Mouse (Mus musculus) CH12.LX (cell line): ENCODE results near the gene Rpl11. TPM values are rescaled to one million over a fixed set of nuclear protein-coding genes. Genes with fewer than 3 reads are reported as not detected.
A peak's percentile ranks its signal among the peaks of the same experiment; 100 is the strongest.

Experiments
- DNase-seq: peaks from one replicate; pipeline ENCODE4 v3.0.0-alpha.2; 2013; ENCODE audit errors: extremely low read depth
- H3K27ac ChIP-seq: 2 replicates; pipeline ENCODE4 v1.5.1; 2012; ENCODE audit warnings: low read depth, mild to moderate bottlenecking, control low read depth, moderate library complexity; ENCODE audit not compliant: insufficient read depth
- H3K27me3 ChIP-seq: replicated peaks from 2 replicates; pipeline ENCODE3; 2012; ENCODE audit warnings: inconsistent platforms
- H3K36me3 ChIP-seq, 2 experiments: replicated peaks in 1 of 2; 2 replicates each; pipeline versions ENCODE3 to v1.6.1; 2012; ENCODE audit warnings: inconsistent platforms in 1 of 2, low read length in 1 of 2, mild to moderate bottlenecking in 1 of 2, mixed read lengths in 1 of 2, moderate library complexity in 1 of 2; ENCODE audit not compliant: control insufficient read depth in 1 of 2, insufficient read depth in 1 of 2
- H3K4me1 ChIP-seq, 2 experiments: 2 replicates each; pipeline ENCODE4 v1.6.1; 2012; ENCODE audit warnings: inconsistent platforms in 1 of 2, moderate library complexity in 1 of 2; ENCODE audit not compliant: insufficient read depth in 2 of 2, control insufficient read depth in 1 of 2
- H3K4me2 ChIP-seq: 2 replicates; pipeline ENCODE4 v1.6.1; 2012; ENCODE audit warnings: low read depth, mild to moderate bottlenecking, control low read depth; ENCODE audit not compliant: poor library complexity, insufficient read depth, severe bottlenecking
- H3K4me3 ChIP-seq, 3 experiments: fragments of 150-350 bp in 1 of 3; sonication (generic) in 1 of 3; replicated peaks in 1 of 3; 2 replicates each; pipeline versions ENCODE3 to v1.5.1; 2011 to 2012; ENCODE audit warnings: low read depth in 2 of 3, low read length in 2 of 3, mild to moderate bottlenecking in 2 of 3, moderate library complexity in 2 of 3, control low read depth in 1 of 3, improper control_type of control experiment in 1 of 3, inconsistent platforms in 1 of 3, mixed read lengths in 1 of 3; ENCODE audit not compliant: poor library complexity in 1 of 3
- H3K79me2 ChIP-seq: replicated peaks from 2 replicates; pipeline ENCODE4 v1.6.1; 2012; ENCODE audit warnings: mild to moderate bottlenecking, moderate library complexity; ENCODE audit not compliant: control insufficient read depth, poor library complexity, insufficient read depth, severe bottlenecking; ENCODE audit errors: extremely low read depth
- H3K9ac ChIP-seq: 2 replicates; pipeline ENCODE4 v1.6.1; 2012; ENCODE audit warnings: low read depth, mild to moderate bottlenecking, control low read depth, moderate library complexity; ENCODE audit not compliant: insufficient read depth
- H3K9me3 ChIP-seq: replicated peaks from 2 replicates; pipeline ENCODE3; 2012; ENCODE audit warnings: low read length, inconsistent platforms, mixed read lengths
- BHLHE40 ChIP-seq: IDR thresholded peaks from 2 replicates; pipeline ENCODE4 v1.6.1; 2011; ENCODE audit warnings: mild to moderate bottlenecking, low read depth, low read length, improper control_type of control experiment
- CTCF ChIP-seq, 2 experiments: IDR thresholded peaks in 1 of 2; conservative IDR thresholded peaks in 1 of 2; 2 replicates each; pipeline ENCODE4 v1.5.1; 2011 to 2012; ENCODE audit warnings: low read depth in 2 of 2, low read length in 2 of 2, improper control_type of control experiment in 1 of 2, inconsistent platforms in 1 of 2, mild to moderate bottlenecking in 1 of 2, moderate library complexity in 1 of 2
- E2F4 ChIP-seq: IDR thresholded peaks from 2 replicates; pipeline ENCODE4 v1.6.1; 2011; ENCODE audit warnings: low read depth, low read length, improper control_type of control experiment; ENCODE audit not compliant: insufficient replicate concordance
- ELF1 ChIP-seq: IDR thresholded peaks from 2 replicates; pipeline ENCODE4 v1.6.1; 2014; ENCODE audit warnings: low read depth, mild to moderate bottlenecking, inconsistent platforms, low read length, improper control_type of control experiment
- EP300 ChIP-seq: IDR thresholded peaks from 2 replicates; pipeline ENCODE4 v1.6.1; 2011; ENCODE audit warnings: low read length, improper control_type of control experiment
- ETS1 ChIP-seq: conservative IDR thresholded peaks from 2 replicates; pipeline ENCODE4 v1.6.1; 2012; ENCODE audit warnings: low read depth, mild to moderate bottlenecking, inconsistent platforms, low read length, improper control_type of control experiment, moderate library complexity
- GABPA ChIP-seq: IDR thresholded peaks from 2 replicates; pipeline ENCODE4 v1.6.1; 2012; ENCODE audit warnings: low read depth, low read length, improper control_type of control experiment, inconsistent platforms; ENCODE audit not compliant: insufficient replicate concordance
- HCFC1 ChIP-seq: IDR thresholded peaks from 2 replicates; pipeline ENCODE4 v1.6.1; 2012; ENCODE audit warnings: low read depth, mild to moderate bottlenecking, inconsistent platforms, low read length, improper control_type of control experiment
- IRF4 ChIP-seq: IDR thresholded peaks from 2 replicates; pipeline ENCODE4 v1.6.1; 2014; ENCODE audit warnings: low read depth, mild to moderate bottlenecking, inconsistent platforms, low read length, improper control_type of control experiment
- JUND ChIP-seq: conservative IDR thresholded peaks from 2 replicates; pipeline ENCODE4 v1.6.1; 2011; ENCODE audit warnings: low read depth, low read length, improper control_type of control experiment
- KAT2A ChIP-seq: IDR thresholded peaks from 2 replicates; pipeline ENCODE4 v1.6.1; 2012; ENCODE audit warnings: low read length, improper control_type of control experiment, inconsistent platforms; ENCODE audit not compliant: insufficient replicate concordance
- MAFK ChIP-seq: IDR thresholded peaks from 2 replicates; pipeline ENCODE4 v1.6.1; 2011; ENCODE audit warnings: low read length, improper control_type of control experiment; ENCODE audit not compliant: insufficient replicate concordance
- MAX ChIP-seq: IDR thresholded peaks from 2 replicates; pipeline ENCODE4 v1.6.1; 2011; ENCODE audit warnings: low read length, improper control_type of control experiment
- MAZ ChIP-seq: IDR thresholded peaks from 2 replicates; pipeline ENCODE4 v1.6.1; 2012; ENCODE audit warnings: low read depth, mild to moderate bottlenecking, inconsistent platforms, low read length, improper control_type of control experiment, moderate library complexity
- MEF2A ChIP-seq: IDR thresholded peaks from 2 replicates; pipeline ENCODE4 v1.6.1; 2014; ENCODE audit warnings: low read depth, mild to moderate bottlenecking, inconsistent platforms, low read length, improper control_type of control experiment, borderline replicate concordance
- MXI1 ChIP-seq: IDR thresholded peaks from 2 replicates; pipeline ENCODE4 v1.6.1; 2011; ENCODE audit warnings: mild to moderate bottlenecking, low read depth, low read length, improper control_type of control experiment
- MYC ChIP-seq: IDR thresholded peaks from 2 replicates; pipeline ENCODE4 v1.6.1; 2011; ENCODE audit warnings: low read depth, mild to moderate bottlenecking, improper control_type of control experiment, low read length
- NELFE ChIP-seq: IDR thresholded peaks from 2 replicates; pipeline ENCODE4 v1.6.1; 2011; ENCODE audit warnings: low read depth, low read length, improper control_type of control experiment
- POLR2A ChIP-seq: IDR thresholded peaks from 2 replicates; pipeline ENCODE4 v1.6.1; 2011; ENCODE audit warnings: low read depth, mild to moderate bottlenecking, improper control_type of control experiment, low read length
- RAD21 ChIP-seq: IDR thresholded peaks from 2 replicates; pipeline ENCODE4 v1.6.1; 2011; ENCODE audit warnings: low read depth, mild to moderate bottlenecking, low read length, improper control_type of control experiment, moderate library complexity
- RCOR1 ChIP-seq: conservative IDR thresholded peaks from 2 replicates; pipeline ENCODE4 v1.6.1; 2012; ENCODE audit warnings: low read depth, mild to moderate bottlenecking, inconsistent platforms, low read length, improper control_type of control experiment
- SIN3A ChIP-seq: IDR thresholded peaks from 2 replicates; pipeline ENCODE4 v1.6.1; 2012; ENCODE audit warnings: low read length, improper control_type of control experiment, inconsistent platforms
- TBP ChIP-seq: conservative IDR thresholded peaks from 2 replicates; pipeline ENCODE4 v1.6.1; 2011; ENCODE audit warnings: low read depth, low read length, improper control_type of control experiment
- UBTF ChIP-seq: IDR thresholded peaks from 2 replicates; pipeline ENCODE4 v1.6.1; 2012; ENCODE audit warnings: low read depth, mild to moderate bottlenecking, inconsistent platforms, low read length, improper control_type of control experiment, moderate library complexity
- USF1 ChIP-seq: IDR thresholded peaks from 2 replicates; pipeline ENCODE4 v1.6.1; 2014; ENCODE audit warnings: low read depth, mild to moderate bottlenecking, inconsistent platforms, low read length, improper control_type of control experiment
- USF2 ChIP-seq: conservative IDR thresholded peaks from 2 replicates; pipeline ENCODE4 v1.6.1; 2011; ENCODE audit warnings: low read depth, low read length, improper control_type of control experiment
- ZC3H11A ChIP-seq: IDR thresholded peaks from 2 replicates; pipeline ENCODE4 v1.6.1; 2012; ENCODE audit warnings: low read depth, mild to moderate bottlenecking, inconsistent platforms, low read length, improper control_type of control experiment
- ZKSCAN1 ChIP-seq: IDR thresholded peaks from 2 replicates; pipeline ENCODE4 v1.6.1; 2012; ENCODE audit warnings: low read depth, inconsistent platforms, low read length, improper control_type of control experiment, borderline replicate concordance
- ZMIZ1 ChIP-seq: IDR thresholded peaks from 2 replicates; pipeline ENCODE4 v1.6.1; 2012; ENCODE audit warnings: low read depth, mild to moderate bottlenecking, inconsistent platforms, low read length, improper control_type of control experiment
- ZNF384 ChIP-seq: IDR thresholded peaks from 2 replicates; pipeline ENCODE4 v1.6.1; 2012; ENCODE audit warnings: low read depth, low read length, improper control_type of control experiment, inconsistent platforms
- dilution Hi-C: fragments of 300-500 bp; cut with MboI; formaldehyde crosslinking; loops from 2 replicates; pipeline ENCODE4 v1.14.3; 2020; ENCODE audit warnings: low sequenced_read_pairs; ENCODE audit not compliant: extremely low pct_unique_long_range_greater_than_20kb, extremely low pct_ligation_motif_present
- in situ Hi-C: fragments of 300-500 bp; cut with MboI; formaldehyde crosslinking; loops from 3 replicates; pipeline ENCODE4 v1.14.3; 2019; ENCODE audit warnings: low sequenced_read_pairs, low pct_ligation_motif_present, low pct_unique_long_range_greater_than_20kb, mixed read lengths
- polyA plus RNA-seq: library from polyadenylated mRNA; unstranded; fragments of >175 nt; gene quantifications from 2 replicates; pipeline ENCODE4 v1.2.1, GENCODE M21; 2012; ENCODE audit warnings: low read depth; ENCODE audit not compliant: insufficient read length
- total RNA-seq, 2 experiments: library from RNA; depleted of rRNA; stranded (reverse); fragments of 300-350 nt in 1 of 2; fragments of >200 nt in 1 of 2; gene quantifications; 2 replicates each; pipeline ENCODE4 v1.2.3; 2012 to 2014

Rpl11 gene
- total and polyA plus RNA-seq, 3 experiments: 1,170 to 2,513 (median 1,661) TPM

- TF ChIP-seq MAZ (no peak), MAX (no peak), MXI1 (no peak), KAT2A (no peak), ETS1 (0 out of 2 replicates have a peak, but pooled peaks have one; percentile 36), CTCF (conservative IDR thresholded peaks at IDR 0.05 in 1 of 2, IDR thresholded peaks at IDR 0.05 in 1 of 2; ENCODE audit: low read depth in 2 of 2, low read length in 2 of 2) (no peak)
Observed at GRCm38 (mm10) chr4:136028689-136029088, 24.5 kb downstream of the Rpl11 start (continued).

- dilution Hi-C loops: no loop called here
Observed at GRCm38 (mm10) chr4:136028132-136028564, 25.1 kb downstream of the Rpl11 start.

GRCm38 (mm10) chr4:136027416-136028131 lies 25.7 kb downstream of the Rpl11 start:
- H3K4me3 ChIP-seq: no peak overlapping the region
- in situ Hi-C loops: no loop called here
- no peak for DNase-seq
- H3K27ac ChIP-seq: peak overlapping the region; percentile 95
- peak overlapping the region; percentile 82 for H3K4me2 ChIP-seq
- H3K36me3 ChIP-seq: no peaks in the 10 kb centered on the region
- dilution Hi-C loops: no loop called here
- H3K27me3 ChIP-seq: no peaks in the 10 kb centered on the region
- H3K9me3 ChIP-seq: peaks cover 3% of the 10 kb centered on the region
- H3K9ac ChIP-seq: peak overlapping the region; percentile 14
- H3K4me1 ChIP-seq: peaks cover 31 to 61% of the 10 kb centered on the region in 2 experiments
- no peaks in the 10 kb centered on the region for H3K79me2 ChIP-seq
- TF ChIP-seq POLR2A (no peak), USF2 (no peak), JUND (0 out of 2 replicates have a peak, but pooled peaks have one; percentile 7), GABPA (no peak), MYC (peak; percentile 71; the same call in 1 of the 2 replicates), TBP (no peak; the same call in 1 of the 2 replicates), RAD21 (no peak), ZMIZ1 (no peak), USF1 (no peak), E2F4 (no peak), ZKSCAN1 (no peak), SIN3A (no peak; the same call in 1 of the 2 replicates), HCFC1 (0 out of 2 replicates have a peak, but pooled peaks have one; percentile 7), NELFE (no peak), MAX (peak; percentile 81), CTCF (conservative IDR thresholded peaks at IDR 0.05 in 1 of 2, IDR thresholded peaks at IDR 0.05 in 1 of 2; ENCODE audit: low read depth in 2 of 2, low read length in 2 of 2) (no peak), MAFK (no peak), MAZ (no peak)

More at GRCm38 (mm10) chr4:136028132-136028564, 25.1 kb downstream of the Rpl11 start:
- in situ Hi-C loops: no loop called here
- peak overlapping the region; percentile 14 for H3K9ac ChIP-seq
- peak overlapping the region; percentile 82 for H3K4me2 ChIP-seq
- peak overlapping the region in 1 of 3 experiments; percentile 23 for H3K4me3 ChIP-seq
- H3K9me3 ChIP-seq: peaks cover 3% of the 10 kb centered on the region
- 0 out of 2 replicates have a peak, but pooled peaks have one; percentile 27 for TF ChIP-seq MEF2A
- 0 out of 2 replicates have a peak, but pooled peaks have one; percentile 47 for TF ChIP-seq IRF4
- peak; percentile 43; the same call in 1 of the 2 replicates for TF ChIP-seq BHLHE40
- TF ChIP-seq ZNF384: no peak
- TF ChIP-seq ELF1: peak; percentile 56; the same call in 1 of the 2 replicates
- TF ChIP-seq ZC3H11A: no peak
- TF ChIP-seq RCOR1: no peak
- peak; percentile 53; the same call in 1 of the 2 replicates for TF ChIP-seq EP300
- no peak for TF ChIP-seq E2F4
- TF ChIP-seq MYC: no peak
- no peak for TF ChIP-seq POLR2A
- no peak for TF ChIP-seq JUND
- TF ChIP-seq NELFE: no peak
- TF ChIP-seq MAX: peak; percentile 64; the same call in 1 of the 2 replicates
- TF ChIP-seq SIN3A: peak; percentile 36; the same call in 1 of the 2 replicates
- TF ChIP-seq ETS1: 0 out of 2 replicates have a peak, but pooled peaks have one; percentile 46
- TF ChIP-seq UBTF: no peak
- TF ChIP-seq ZMIZ1: no peak
- H3K79me2 ChIP-seq: no peaks in the 10 kb centered on the region
- no peaks in the 10 kb centered on the region for H3K36me3 ChIP-seq
- DNase-seq: no peak
- no peaks in the 10 kb centered on the region for H3K27me3 ChIP-seq
- peaks cover 31 to 64% of the 10 kb centered on the region in 2 experiments for H3K4me1 ChIP-seq
- peak overlapping the region; percentile 95 for H3K27ac ChIP-seq
